Mouse (Mus musculus) leukemia stem cell, adult 10-12 weeks (primary cell): ENCODE results near the gene Olfr896-ps1. TPM values are rescaled to one million over a fixed set of nuclear protein-coding genes. Genes with fewer than 3 reads are reported as not detected.

ENCODE experiments used
- polyA plus RNA-seq: library from polyadenylated mRNA; stranded (reverse); fragments of >175 nt; gene quantifications from 2 replicates; pipeline ENCODE4 v1.2.3, GENCODE M21; 2012; ENCODE audit warnings: low replicate concordance

Gene Olfr896-ps1
- polyA plus RNA-seq, result not detected in 2 replicates

GRCm38 (mm10) chr9:38290807-38291206, at the start of gene Olfr896-ps1:
Olfr896-ps1 (plus strand) TSS chr9:38291107.

DNA sequence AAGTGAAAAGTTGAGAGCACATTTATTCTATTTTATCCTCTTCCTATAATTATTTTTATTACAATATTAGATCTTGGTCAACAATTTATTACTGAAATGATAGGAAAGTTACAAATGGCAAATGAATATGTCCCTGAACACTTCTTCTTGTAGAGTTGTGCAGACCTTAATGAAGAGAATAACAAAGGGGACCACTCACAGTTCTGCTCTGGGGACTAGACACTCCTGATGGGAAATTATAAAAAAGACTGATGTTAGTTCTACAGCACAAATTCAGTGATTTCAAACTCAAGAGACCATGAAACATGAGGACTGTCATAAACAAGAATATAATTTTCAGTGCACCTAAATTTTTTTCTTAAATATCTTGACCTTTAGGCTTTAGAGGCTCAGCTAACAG, 38.4 kb upstream of the Olfr896-ps1 start, which contains the start of gene Olfr143:
Olfr143 (plus strand) TSS at position 301 of the 400 bp plus-strand sequence.

DNA sequence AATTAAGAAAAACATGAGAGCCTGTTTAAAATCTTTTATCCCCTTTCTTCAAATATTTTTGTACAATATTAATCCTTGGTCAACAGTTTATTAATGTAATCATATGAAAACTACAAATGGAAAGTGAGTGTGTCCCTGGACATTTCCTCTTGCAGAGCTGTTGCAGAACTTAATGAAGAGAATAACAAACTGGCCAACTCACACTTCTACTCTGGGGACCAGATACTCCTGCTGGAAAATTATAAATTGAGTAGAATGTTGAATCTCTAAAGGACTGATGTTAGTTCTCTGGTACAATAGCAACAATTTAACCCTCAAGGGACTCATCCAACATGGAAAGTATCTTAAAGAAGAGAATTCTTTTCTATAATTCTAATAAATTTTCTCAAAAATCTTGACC, 23.4 kb upstream of the Olfr896-ps1 start, which contains the start of gene Olfr895:
Olfr895 (plus strand) TSS at position 301 of the 400 bp plus-strand sequence.

GRCm38 (mm10) chr9:38328760-38329159, 37.9 kb downstream of the Olfr896-ps1 start, which contains the start of gene Olfr25:
Olfr25 (plus strand) TSS chr9:38329060.

Other genes with a start within 250 kb of the Olfr896-ps1 start
- not detected in 2 replicates for gene Olfr884, start 244.6 kb upstream of the Olfr896-ps1 start, polyA plus RNA-seq
- not detected in 2 replicates for gene Olfr885, start 229.8 kb upstream of the Olfr896-ps1 start, polyA plus RNA-seq
- gene Olfr887, start 207.0 kb upstream of the Olfr896-ps1 start, polyA plus RNA-seq, result 0.05 TPM in 1 of 2 replicates, not detected in the other
- not detected in 2 replicates for gene Olfr888, start 183.0 kb upstream of the Olfr896-ps1 start, polyA plus RNA-seq
- not detected in 2 replicates for gene Olfr889, start 175.9 kb upstream of the Olfr896-ps1 start, polyA plus RNA-seq
- gene Olfr890, start 148.6 kb upstream of the Olfr896-ps1 start, polyA plus RNA-seq, result not detected in 2 replicates
- not detected in 2 replicates for gene Olfr891, start 110.3 kb upstream of the Olfr896-ps1 start, polyA plus RNA-seq
- not detected in 2 replicates for gene Olfr893, start 82.7 kb upstream of the Olfr896-ps1 start, polyA plus RNA-seq
- not detected in 2 replicates for gene Olfr894, start 73.1 kb upstream of the Olfr896-ps1 start, polyA plus RNA-seq
- not detected in 2 replicates for gene Olfr143, start 38.3 kb upstream of the Olfr896-ps1 start, polyA plus RNA-seq
- not detected in 2 replicates for gene Olfr895, start 23.3 kb upstream of the Olfr896-ps1 start, polyA plus RNA-seq
- not detected in 2 replicates for gene Olfr25, start 38.0 kb downstream of the Olfr896-ps1 start, polyA plus RNA-seq
- not detected in 2 replicates for gene Olfr898, start 57.3 kb downstream of the Olfr896-ps1 start, polyA plus RNA-seq
- gene Olfr250, start 75.8 kb downstream of the Olfr896-ps1 start, polyA plus RNA-seq, result not detected in 2 replicates
- not detected in 2 replicates for gene Olfr251, start 86.0 kb downstream of the Olfr896-ps1 start, polyA plus RNA-seq
- not detected in 2 replicates for gene Olfr147, start 110.6 kb downstream of the Olfr896-ps1 start, polyA plus RNA-seq
- gene Olfr901, start 138.3 kb downstream of the Olfr896-ps1 start, polyA plus RNA-seq, result not detected in 2 replicates
- not detected in 2 replicates for gene Olfr902, start 156.5 kb downstream of the Olfr896-ps1 start, polyA plus RNA-seq
- gene Olfr904, start 172.0 kb downstream of the Olfr896-ps1 start, polyA plus RNA-seq, result not detected in 2 replicates
- gene Olfr905, start 180.0 kb downstream of the Olfr896-ps1 start, polyA plus RNA-seq, result not detected in 2 replicates
- not detected in 2 replicates for gene Olfr906, start 196.0 kb downstream of the Olfr896-ps1 start, polyA plus RNA-seq
- gene Olfr907, start 204.7 kb downstream of the Olfr896-ps1 start, polyA plus RNA-seq, result not detected in 2 replicates
- not detected in 2 replicates for gene Olfr911-ps1, start 230.5 kb downstream of the Olfr896-ps1 start, polyA plus RNA-seq
- gene Olfr910, start 246.7 kb downstream of the Olfr896-ps1 start, polyA plus RNA-seq, result 0.08 TPM in 1 of 2 replicates, not detected in the other